Mouse (Mus musculus) E14TG2a.4 (cell line): ENCODE data around the gene Zfp775.

ENCODE experiments used
- CTCF ChIP-seq: conservative IDR thresholded peaks from 2 replicates; pipeline ENCODE4 v1.5.1; 2014; ENCODE audit warnings: low read length
- NANOG ChIP-seq: IDR thresholded peaks from 2 replicates; pipeline ENCODE4 v1.6.1; 2014; ENCODE audit warnings: borderline replicate concordance, low read length, mixed read lengths

- TF ChIP-seq CTCF: no peak
- TF ChIP-seq NANOG: no peak
These were observed 56.9 kb downstream of the Zfp775 start for GRCm38 (mm10) chr6:48658721-48659120.
